Mouse (Mus musculus) 3T3-L1 (cell line): ENCODE data around the gene 3300002I08Rik.
"Not testable (repeated sequence)": the region's sequence is repeated elsewhere in the genome, so short reads cannot be mapped to it uniquely, and the experiment has no call there.

Source experiments
- DNase-seq: peaks from one replicate; pipeline ENCODE4 v3.0.0-alpha.2; 2015; ENCODE audit warnings: low read depth, low spot score

The 3300002I08Rik gene

GRCm38 (mm10) chr2:150362113-150362877 lies at the start of gene 3300002I08Rik:
Gene 3300002I08Rik, minus strand, starts transcription at chr2:150362765.
- peak; percentile 97 for DNase-seq

- not testable (repeated sequence) for DNase-seq
These were observed 49.6 kb upstream of the 3300002I08Rik start for GRCm38 (mm10) chr2:150412146-150412545.

GRCm38 (mm10) chr2:150390198-150390597 lies 27.6 kb upstream of the 3300002I08Rik start:
- DNase-seq: no peak

- DNase-seq: not testable (repeated sequence)
These were observed 23.1 kb upstream of the 3300002I08Rik start for GRCm38 (mm10) chr2:150385553-150386106.

GRCm38 (mm10) chr2:150362878-150363229 lies 289 bp upstream of the 3300002I08Rik start:
- no peak for DNase-seq

- not testable (repeated sequence) for DNase-seq
These were observed 5.4 kb downstream of the 3300002I08Rik start for GRCm38 (mm10) chr2:150357136-150357535.

- no peak for DNase-seq
These were observed 39.2 kb downstream of the 3300002I08Rik start, which contains the start of gene Gm10130 for GRCm38 (mm10) chr2:150323402-150323801. Gene Gm10130, plus strand, starts transcription at chr2:150323702.

- DNase-seq: no peak
These were observed 43.6 kb downstream of the 3300002I08Rik start for GRCm38 (mm10) chr2:150318973-150319372.

GRCm38 (mm10) chr2:150316140-150316539 lies 46.4 kb downstream of the 3300002I08Rik start:
- no peak for DNase-seq

GRCm38 (mm10) chr2:150310952-150311884 lies 51.3 kb downstream of the 3300002I08Rik start:
- peak; percentile 98 for DNase-seq

- DNase-seq: no peak
These were observed 55.3 kb downstream of the 3300002I08Rik start for GRCm38 (mm10) chr2:150307183-150307773.

- peak; percentile 30 for DNase-seq
These were observed 63.5 kb downstream of the 3300002I08Rik start for GRCm38 (mm10) chr2:150299096-150299495.

GRCm38 (mm10) chr2:150293669-150294068 lies 68.9 kb downstream of the 3300002I08Rik start:
- no peak for DNase-seq
